Mouse (Mus musculus) retina, adult 2 months (tissue): ENCODE results near the gene Gabrq.

Experiments used
- DNase-seq: peaks from one replicate; pipeline ENCODE4 v3.0.0-alpha.2; 2012; ENCODE audit warnings: low read depth, low spot score

Gabrq gene

GRCm38 (mm10) chrX:72824776-72825588 is at the start of gene Gabrq:
Gene Gabrq, plus strand, starts transcription at chrX:72825178.
- DNase-seq = no peak

- no peak for DNase-seq
Observed at GRCm38 (mm10) chrX:72788773-72789557, 36.0 kb upstream of the Gabrq start.

GRCm38 (mm10) chrX:72789558-72789871 is 35.5 kb upstream of the Gabrq start:
- DNase-seq = no peak

- peak; percentile 25 for DNase-seq
Observed at GRCm38 (mm10) chrX:72819594-72819993, 5.4 kb upstream of the Gabrq start.

- no peak for DNase-seq
Observed at GRCm38 (mm10) chrX:72823310-72823709, 1.7 kb upstream of the Gabrq start.

- no peak for DNase-seq
Observed at GRCm38 (mm10) chrX:72825589-72825905, 569 bp downstream of the Gabrq start.
